Mouse (Mus musculus) ovary, postnatal 36 days (tissue): ENCODE measurements around the gene Katnal1.

Experiments
- DNase-seq: peaks from one replicate; pipeline ENCODE4 v3.0.0; 2022; ENCODE audit warnings: low spot score, mixed read lengths

Gene Katnal1

DNA sequence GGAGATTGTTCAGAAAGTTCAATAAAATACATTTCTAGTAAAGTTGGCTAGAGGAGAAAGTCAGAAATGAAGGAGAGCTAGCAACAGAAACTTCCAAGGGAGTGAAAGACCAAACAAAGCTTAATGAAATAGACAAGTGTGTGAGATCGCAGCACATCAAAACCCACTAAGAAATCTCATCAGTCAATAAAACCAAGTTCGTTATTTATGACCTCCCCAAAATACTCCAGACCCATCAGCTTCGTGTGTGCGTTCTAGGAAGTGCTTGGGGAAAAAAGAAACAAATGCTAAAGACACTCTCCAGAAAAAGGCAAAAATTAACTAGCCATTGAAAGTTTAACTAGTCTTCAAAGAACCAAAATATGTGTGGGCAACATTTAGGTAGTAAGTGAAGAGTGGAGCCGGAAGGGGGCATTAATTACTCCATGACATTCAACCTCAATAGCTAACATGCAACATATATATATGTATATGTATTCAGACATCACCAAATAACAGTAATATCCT, 1.4 kb downstream of the Katnal1 start:
- DNase-seq: no peak

DNA sequence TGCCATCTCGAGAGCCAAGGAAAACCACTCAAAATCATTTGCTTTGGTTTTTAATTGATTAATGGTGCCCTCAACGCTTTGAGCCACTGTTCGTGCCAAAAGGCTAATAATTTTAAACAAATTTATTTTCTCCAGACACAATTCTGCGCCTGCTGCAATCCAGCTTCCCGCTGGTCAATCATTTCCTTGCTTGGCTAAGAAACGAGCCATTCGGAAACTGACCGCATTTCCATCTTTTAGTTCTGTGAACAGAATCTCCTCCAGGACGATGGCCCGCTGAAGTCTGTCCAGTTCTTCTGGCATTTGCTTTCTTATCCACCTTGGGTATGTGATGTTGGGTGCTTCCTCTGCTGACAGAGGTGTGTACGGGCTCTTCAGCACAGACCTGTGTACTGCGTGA, 4.5 kb downstream of the Katnal1 start:
- no peak for DNase-seq

DNA sequence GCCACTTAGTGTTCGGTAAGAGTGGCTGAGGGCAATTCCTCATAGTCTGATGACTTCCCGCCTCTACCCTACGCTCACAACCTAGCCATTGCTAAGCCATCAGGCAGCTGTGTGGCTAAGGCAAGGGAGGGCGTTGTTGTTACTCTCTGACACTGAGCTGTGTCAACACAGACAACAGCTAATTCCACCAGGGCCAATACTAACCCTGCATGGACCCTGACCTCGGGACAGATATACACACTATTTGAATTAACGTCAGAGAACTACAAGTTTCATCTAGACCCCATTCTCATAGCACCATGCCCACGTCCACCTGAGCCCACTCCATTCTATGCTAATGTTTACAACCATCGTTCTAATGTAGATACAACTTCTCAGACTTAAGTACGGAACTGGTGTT, 5.1 kb downstream of the Katnal1 start:
- no peak for DNase-seq

DNA sequence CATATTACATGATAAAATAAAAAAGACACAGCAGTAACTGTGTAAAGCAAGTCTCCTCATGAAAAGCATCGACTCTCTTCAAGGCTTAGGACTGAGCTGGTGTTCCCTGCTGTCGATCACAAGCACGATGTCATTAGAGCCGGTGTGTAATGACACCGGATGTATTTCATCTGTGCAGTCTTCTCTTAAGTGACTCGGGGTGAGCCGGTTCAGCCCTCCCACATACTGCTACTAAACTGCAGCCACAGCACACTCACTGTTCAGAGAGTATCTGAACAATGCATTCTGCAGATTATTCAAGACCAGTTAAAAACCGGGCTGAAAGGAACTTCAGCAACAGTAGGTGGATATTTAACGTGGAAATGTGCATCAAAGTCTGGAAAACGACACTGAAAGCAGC, 5.7 kb downstream of the Katnal1 start:
- no peak for DNase-seq

DNA sequence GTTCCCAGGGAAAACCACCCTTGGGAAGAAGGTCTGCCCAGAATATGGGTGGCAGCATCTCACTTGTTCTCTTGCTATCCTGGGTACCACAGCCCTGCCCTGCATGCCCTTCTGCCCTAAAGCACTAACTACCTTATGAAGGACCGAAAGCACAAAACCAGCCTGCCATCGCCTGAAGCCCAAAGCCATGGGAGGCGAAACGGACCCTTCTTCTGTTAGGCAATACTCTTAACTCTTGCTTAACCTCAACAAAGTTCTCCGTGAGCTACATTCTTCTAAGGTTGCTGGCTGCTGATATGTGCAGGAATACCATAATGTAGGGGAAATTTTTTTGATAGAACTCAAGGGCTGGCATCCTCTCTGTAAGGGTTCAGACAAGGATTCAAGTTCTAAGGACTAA, 6.3 kb downstream of the Katnal1 start:
- DNase-seq: no peak

DNA sequence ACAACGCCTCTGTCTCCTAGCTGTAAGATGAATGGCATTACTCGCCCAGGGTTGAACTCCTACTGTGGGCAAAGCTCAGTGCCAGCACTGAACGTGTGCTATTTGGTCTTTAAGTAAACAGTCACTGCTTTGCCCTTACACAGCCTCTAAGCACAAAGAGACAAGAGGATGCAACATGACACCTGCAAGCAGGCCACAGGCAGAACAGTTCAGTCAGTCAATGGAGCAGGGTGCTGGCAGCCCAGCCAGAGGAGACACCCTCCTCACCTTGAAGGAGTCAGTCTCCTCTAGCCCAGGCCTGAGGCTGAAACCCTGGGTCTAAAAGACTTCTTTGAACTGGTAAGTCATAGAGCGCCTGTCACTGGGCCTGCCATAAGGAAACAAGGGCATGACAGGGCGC, 11.1 kb downstream of the Katnal1 start:
- DNase-seq: no peak

DNA sequence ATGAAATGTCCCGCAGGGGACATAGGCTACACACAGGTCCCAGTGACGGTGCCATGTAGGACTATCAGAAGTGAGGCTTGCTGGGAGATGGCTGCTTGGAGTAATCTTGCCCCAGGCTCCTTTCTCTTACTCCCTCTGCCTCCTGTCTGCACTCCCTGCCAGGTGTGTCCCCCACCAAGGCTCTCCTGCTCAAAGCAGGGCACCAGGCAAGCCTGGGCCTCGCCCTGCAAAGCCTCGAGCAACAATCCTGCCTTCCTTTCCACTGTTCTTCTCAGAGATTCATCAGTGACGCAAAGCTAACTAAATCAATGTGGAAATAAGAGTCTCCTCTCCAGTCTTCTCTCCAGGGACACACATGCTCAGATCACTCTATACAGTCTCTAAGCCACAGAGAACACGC, 12.3 kb downstream of the Katnal1 start:
- DNase-seq: no peak

DNA sequence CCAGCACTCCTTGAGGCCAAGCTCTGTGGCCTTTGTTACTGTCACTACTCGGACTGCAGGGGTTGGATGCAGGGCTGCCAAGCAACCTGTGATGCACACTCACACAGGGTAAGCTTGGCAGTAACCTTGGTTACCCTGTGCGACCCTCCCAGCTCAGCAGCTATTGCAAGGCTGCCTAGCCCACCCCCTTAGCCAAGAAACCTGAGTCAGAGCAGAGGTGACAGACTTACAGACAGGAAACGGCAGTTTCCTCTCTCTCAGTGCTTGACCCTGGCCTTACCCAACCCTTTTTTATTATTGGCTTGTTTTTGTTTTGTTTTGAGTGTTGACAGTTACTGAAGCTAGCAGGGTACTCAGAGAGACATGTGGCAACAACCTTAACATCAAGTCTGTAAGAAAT, 16.9 kb downstream of the Katnal1 start:
- DNase-seq: no peak

DNA sequence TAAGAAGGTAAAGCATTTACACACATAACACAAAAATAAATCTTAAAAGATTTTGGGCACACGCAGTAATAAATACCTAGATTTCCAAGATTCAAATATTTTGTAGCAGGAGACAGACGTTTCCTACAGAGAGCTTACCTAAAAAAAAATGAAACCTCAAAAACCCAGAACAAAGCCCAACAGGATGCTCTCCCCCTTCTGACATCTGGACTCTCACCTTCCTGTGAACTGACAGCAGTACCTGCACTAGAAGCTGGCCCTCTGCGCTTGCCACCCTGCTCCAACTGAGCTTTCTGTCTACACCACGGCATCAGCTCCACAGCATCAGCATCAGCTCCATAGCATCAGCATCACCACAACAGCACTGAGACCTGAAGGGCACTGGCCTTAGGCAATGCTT, 19.1 kb downstream of the Katnal1 start:
- no peak for DNase-seq

DNA sequence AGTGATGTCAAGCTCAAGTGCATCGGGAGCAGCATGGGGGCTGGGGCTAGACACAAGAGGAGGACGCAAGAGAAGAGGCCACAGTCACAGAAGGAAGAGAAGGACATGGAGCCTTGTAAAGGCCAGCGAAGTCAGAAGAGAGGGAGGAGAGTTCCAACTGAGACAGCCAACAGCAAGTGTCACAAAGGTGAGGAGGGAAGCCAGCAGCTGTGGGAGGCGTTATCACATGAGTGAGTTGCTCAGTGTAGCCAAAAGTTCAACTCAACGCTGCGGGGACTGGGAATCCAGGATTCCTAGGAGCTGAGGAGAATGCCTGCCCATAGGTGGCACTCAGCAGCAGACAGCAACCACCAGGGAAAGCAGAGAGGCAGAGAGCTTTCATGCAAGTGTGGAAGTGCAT, 19.7 kb downstream of the Katnal1 start:
- peak; percentile 37 for DNase-seq

DNA sequence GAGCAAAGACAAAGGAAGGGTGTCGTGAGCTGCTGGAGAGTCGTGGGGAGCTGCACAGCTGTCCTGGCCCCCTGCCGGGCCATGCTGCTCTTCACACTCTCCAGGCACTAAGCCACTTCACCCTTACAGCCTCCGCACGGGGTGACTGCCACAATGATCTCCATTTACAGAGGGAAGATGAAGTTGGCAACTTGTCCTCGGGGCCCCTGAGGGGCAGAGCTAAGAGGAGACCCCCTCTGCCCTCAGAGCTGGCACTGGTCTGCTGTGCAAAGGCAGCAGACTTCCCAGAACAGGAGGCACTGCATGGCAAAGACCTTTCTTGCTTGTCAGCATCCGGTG, 20.1 kb downstream of the Katnal1 start:
- no peak for DNase-seq

DNA sequence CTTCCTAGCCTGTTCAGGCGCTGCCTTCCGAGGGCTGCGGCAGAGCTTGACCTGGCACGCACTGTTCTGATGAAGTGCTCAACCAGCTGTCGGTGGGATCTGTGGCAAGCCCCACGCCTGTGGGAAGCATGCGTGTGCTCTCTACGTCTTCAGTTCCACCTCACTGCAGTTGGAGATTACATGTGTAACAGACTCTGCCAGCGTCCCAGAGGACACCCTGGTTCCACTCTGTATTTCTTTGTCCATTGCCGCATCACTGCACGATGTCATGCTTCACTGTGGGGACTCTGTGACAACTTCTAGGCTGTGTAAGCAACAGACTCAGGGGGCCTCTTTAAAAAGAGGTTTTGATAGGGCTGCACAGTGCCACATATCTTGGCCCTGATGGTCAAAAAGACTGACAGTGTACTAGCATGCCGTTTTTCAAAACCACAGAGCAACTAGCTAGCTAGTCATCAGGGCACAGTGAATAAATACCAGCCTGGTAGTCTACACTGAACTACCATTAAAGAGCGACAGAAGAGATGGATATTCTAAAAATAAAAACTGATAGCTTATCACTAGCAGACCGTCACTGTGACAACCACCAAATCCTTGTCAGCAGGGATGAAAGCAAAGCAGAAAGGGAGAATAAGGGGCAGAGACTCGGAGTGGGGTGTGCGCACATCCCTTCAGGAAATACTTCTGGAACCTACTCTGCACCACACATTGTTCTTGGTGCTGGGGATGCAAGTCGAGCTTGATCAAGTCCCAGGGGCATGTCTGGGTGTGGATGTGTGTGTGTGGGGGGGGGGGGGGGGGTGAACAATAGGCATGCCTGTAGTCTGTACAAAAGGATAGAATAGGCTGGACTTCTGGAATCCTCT, 20.7 kb downstream of the Katnal1 start:
- DNase-seq: no peak

DNA sequence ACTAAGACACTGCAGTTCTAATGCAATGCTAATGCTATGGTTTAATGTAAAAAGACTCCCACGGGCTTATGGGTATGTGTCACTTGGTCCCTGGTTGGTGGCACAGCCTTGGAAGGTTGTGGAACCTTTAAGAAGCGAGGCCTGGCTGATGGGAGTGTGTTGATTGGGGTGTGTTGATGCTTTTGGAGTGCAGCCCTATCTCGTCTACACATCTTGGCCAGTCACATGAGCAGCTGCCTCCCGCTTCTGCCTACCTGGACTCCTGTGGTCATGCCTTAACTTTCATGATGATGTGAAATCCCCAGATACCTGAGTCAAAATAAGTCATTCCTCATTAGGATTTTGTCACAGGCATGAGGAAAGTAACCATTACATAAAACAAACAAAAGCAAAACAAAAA, 22.8 kb downstream of the Katnal1 start:
- DNase-seq: no peak

DNA sequence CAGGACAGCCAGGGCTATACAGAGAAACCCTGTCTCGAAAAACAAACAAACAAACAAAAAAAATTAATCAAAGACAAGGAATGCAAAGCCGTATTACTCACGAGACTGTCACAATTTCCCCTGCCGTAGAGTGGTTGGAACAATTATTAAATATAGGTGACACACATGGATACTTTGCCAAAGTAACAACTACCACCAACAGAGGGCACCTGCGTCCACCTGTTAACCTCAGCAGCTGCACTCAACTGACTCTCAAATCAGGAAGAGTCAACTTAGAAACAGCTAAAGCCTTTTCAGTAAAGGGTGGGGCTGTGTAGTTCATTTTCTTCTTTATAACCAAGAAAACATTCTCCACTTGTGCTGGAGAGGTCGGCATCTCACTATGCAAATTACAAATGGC, 24.3 kb downstream of the Katnal1 start:
- no peak for DNase-seq

DNA sequence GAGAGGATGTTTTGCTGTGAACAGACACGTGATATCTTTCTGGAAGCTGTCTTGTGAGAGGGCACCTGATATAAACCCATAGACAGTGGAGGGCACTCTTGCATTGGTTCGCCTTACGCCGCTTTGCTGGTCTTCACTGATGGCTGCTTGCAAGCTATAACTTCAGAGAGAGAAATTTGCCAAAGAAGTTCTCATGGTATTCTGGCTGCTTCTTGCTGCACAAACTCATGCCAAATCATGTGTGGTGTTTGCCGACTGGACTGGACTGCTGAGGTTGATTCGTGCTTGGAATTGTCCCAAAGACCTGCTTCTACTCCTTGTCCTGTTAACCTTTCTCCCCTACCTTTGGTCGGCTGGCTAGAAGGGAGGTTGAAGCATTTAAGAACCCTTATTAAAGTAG, 29.8 kb downstream of the Katnal1 start:
- DNase-seq: no peak

DNA sequence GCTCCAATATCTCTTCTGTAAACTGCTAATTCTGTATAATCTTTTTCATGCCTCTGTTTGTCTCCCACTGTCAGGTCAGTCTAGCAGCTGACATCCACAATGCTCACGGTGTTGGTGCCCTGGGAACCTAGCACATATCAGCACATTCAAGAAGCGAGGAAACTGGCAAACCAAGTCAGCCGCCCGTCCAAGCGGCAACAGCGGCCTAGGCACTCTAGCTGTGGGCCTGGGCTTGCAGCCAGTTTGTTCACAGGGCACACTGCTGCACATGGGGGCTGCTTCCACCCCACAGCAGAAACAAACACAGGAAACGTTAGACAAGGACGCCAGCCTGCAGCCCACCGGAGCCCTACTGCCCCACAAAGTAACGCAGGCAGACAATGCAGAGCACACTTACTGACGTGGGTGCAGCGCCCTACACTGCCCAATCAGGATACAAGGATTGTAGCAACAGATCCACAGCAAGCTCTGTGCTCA, 31.1 kb downstream of the Katnal1 start:
- no peak for DNase-seq

DNA sequence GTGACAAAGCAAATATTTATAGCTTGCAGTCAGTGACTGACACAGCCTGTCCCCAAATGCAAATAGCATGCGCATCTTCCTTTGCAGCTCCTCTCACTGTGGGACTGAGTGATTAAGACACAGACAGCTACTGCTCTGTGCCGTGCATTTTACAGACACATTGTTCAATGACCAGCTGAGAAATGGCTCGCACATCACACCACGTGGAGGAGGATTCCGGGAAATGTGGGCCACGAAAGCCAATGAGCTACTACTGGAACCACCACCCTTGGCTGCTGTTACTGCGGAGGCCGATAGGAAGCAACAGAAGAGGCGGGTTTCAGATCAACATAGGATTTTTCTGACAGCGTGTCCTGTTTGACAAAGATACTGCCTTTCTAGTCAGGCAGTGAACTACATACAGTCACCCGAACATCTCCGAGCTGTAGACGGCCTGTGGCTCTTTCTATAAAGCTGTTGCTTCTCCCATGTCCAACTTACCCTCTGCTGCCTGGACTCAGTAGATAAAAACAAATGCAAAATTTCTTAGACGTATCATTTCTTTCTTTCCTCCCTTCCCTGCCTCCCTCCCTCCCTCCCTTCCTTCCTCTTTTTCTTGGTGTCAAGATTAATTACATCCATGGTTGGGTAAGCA, 31.9 kb downstream of the Katnal1 start:
- DNase-seq: no peak

DNA sequence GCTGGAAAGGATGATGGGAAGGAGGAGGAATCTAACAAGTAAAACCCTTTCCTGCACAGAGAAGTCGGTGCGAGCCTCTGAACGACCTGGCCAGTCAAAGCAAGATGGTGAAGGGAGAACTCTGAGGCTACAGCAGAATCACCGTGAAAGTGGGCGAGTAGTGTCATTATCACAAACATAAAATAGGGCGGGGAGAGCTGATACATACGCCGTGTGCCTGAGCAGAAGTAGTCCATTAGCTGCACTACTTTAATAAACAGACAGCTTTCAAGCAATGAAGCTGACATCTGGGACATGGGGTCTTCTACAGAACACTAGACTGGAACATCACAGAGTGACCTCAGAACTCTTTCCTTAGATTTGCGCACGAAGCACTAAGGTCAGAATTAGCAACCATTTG, 32.6 kb downstream of the Katnal1 start:
- no peak for DNase-seq

DNA sequence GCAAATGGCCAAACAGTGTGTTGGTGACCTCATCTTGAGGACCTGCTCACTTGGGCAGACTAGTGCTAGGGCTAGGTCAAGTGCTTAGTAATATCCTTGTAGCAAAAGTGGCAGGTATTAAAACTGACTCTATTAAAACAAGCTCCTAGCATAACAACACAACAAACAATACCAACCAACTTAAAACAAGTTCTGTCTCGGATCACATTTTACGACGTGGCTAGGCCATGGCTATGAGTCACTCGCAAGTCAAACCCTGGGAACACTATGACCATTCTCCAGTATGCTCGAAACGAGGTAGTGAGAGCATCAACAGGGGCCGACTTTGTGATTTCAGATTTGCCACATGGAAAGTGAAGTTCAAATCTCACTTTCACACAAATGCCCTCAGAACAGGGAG, 33.3 kb downstream of the Katnal1 start:
- no peak for DNase-seq

DNA sequence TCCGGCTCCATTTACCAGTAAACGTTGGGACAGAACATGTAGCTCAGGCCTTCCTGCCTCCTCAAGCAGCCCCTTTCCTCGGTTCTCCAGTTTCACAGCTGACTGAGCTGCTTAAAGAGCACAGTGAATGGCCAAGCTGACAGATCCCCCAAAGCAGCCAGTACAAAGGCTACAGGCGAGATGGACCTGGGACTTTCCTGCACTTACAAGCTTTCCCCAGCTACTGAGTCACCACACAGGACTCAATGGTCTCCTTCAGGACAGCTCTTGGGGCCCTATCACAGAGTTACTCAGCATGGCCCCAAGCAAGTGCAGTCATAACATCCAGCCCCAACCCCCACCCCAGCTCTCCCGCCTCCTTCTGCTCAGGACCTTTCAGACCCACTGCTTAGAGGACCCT, 34.1 kb downstream of the Katnal1 start:
- DNase-seq: no peak

DNA sequence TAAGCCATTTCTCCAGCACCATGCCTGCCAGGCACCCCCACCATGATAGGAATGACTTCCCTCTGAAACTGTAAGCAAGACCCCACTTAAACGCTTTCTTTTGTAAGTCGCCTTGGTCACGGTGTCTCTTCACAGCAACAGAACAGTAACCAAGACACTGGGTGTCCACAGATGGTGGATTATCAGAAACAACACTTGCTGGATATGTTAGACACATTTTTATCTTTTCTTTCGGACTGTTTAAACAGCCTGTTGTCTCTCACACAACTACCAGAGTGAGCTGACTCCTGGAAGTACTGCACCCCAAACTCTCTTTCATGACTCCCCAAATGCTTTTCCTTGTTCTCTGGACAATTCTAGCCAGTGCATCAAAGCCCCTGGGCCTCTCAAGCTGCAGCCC, 38.9 kb downstream of the Katnal1 start:
- DNase-seq: no peak

DNA sequence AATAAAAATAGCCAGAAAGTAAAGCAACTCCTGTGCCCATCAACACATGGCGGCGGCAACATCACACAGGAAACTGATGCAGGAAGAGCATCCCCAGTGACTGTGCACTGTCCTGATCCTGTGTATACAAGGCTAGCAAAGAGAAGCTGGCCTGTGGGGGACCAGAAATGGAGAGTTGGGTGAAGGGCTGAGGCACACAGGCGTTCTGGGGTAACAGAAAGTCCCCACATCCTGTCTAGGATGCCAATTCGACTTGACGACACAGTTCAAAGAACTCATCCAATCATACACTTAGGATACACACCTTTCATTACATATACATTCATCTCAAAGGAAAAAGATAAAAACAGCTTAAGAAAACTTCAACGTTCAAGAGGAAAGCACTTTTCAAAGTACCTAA, 41.1 kb downstream of the Katnal1 start:
- DNase-seq: no peak

DNA sequence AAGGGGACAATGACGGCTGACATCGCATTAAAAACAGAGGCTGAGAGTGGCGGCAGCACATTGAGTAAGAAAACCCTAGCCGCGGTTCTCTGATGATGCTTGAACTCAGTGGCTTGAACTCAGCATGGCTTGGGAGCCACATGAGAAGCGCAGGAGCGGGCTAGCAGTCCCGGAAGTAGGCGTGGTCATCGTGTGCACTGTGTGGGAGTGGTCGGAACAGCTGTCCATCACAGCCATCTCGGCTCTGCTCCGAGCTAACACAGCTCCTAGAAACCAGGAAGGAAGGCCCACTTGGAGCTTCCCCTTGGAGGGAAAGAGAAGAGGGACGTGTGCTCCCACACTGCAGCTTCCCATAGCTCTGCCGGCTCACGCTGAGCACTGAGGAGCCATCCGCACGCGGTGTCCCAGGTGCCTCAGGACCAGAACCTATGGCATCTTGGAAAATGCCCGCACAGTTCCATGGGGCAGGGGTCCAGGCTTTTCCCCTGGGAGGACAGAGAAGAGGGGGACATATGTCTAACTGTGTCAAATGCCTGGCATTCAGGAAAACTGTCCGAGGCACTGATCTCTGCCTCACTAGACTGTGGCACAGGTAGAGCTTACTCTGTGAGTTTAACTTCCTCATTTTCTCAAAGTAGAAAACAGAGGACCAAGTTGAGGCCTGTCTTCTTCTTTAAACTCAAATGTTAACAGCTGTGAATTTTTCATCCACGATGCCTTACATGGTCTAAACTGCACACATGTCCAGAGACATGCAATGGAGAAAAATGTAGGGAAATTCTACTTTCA, 43.1 kb downstream of the Katnal1 start:
- no peak for DNase-seq
